Mouse (Mus musculus): ENCODE results near the gene Pde11a. TPM values are rescaled to one million over a fixed set of nuclear protein-coding genes. Genes with fewer than 3 reads are reported as not detected.

Gene Pde11a
- polyA plus RNA-seq, 1 experiment from 2014 or later: 0.54 TPM

DNA sequence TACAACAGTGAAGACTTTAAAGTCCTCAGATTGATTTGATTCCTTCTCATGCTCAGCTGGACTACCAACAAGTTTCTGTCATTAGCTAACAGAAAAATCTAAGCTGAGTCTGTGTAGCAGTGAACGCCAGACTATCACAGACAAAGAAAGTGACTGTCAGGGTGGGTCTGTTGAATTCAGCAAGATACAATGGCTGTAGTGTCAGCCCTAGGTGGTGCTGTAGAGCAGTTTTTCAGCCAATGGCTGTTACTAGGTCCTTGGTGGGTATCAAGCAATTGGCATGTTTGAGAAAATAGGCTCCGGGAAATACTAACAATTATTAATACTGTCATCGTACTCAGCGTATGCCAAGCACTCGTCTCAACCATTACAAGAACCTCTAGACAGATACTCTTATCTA is 274.5 kb downstream of the Pde11a start:
- no peak overlapping the region for H3K4me3 ChIP-seq (ENCODE audit: low read depth, low read length)
- H3K4me2 ChIP-seq (ENCODE audit: low read length): no peak overlapping the region
- H3K27me3 ChIP-seq (ENCODE audit: control insufficient read depth, insufficient read depth, low read depth, low read length): no peaks in the 10 kb centered on the region; the same call in 1 of the 2 replicates
- peaks cover 3% of the 10 kb centered on the region for H3K4me1 ChIP-seq (ENCODE audit: control insufficient read depth, insufficient read depth, low read length)
- H3K27ac ChIP-seq (ENCODE audit: low read length): no peak overlapping the region
- 73% methylated on average over 5 of the region's 5 CpGs for WGBS
- no peaks in the 10 kb centered on the region for H3K9me3 ChIP-seq (replicated peaks; ENCODE audit: control insufficient read depth, low read length, poor library complexity, severe bottlenecking)
- H3K9ac ChIP-seq (ENCODE audit: low read depth, low read length): no peak overlapping the region
- no peaks in the 10 kb centered on the region for H3K36me3 ChIP-seq (ENCODE audit: control insufficient read depth, insufficient read depth, low read length)
- ATAC-seq: no peak

DNA sequence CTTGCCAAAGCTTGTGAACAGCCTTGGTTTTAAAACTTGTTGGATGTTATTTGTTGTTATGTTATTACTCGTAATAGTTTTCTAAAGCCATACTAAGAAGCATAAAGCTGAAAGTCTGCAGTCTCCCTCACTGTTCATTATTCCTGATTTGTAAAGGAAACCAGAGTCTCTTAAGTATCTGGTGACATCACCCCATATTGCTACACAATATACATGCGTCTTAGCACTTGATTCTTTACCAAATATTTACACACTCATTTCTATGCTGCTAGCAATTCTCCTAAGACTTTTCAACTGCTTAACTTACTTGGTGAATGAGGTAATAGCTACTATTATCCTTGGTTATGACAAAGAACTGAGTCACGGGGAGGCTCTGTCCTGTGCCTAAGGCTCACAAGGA is 278.4 kb downstream of the Pde11a start:
- WGBS: 82% methylated on average over 3 of the region's 3 CpGs
- Histone ChIP-seq H3K27me3 (ENCODE audit: control insufficient read depth, insufficient read depth, low read depth, low read length) (no peaks in the 10 kb centered on the region; the same call in 1 of the 2 replicates), H3K27ac (ENCODE audit: low read length) (no peak overlapping the region), H3K4me1 (ENCODE audit: control insufficient read depth, insufficient read depth, low read length) (no peaks in the 10 kb centered on the region), H3K9me3 (replicated peaks; ENCODE audit: control insufficient read depth, low read length, poor library complexity, severe bottlenecking) (no peaks in the 10 kb centered on the region), H3K4me3 (ENCODE audit: low read depth, low read length) (no peak overlapping the region), H3K36me3 (ENCODE audit: control insufficient read depth, insufficient read depth, low read length) (no peaks in the 10 kb centered on the region), H3K9ac (ENCODE audit: low read depth, low read length) (no peak overlapping the region), H3K4me2 (ENCODE audit: low read length) (no peak overlapping the region)
- ATAC-seq: no peak

DNA sequence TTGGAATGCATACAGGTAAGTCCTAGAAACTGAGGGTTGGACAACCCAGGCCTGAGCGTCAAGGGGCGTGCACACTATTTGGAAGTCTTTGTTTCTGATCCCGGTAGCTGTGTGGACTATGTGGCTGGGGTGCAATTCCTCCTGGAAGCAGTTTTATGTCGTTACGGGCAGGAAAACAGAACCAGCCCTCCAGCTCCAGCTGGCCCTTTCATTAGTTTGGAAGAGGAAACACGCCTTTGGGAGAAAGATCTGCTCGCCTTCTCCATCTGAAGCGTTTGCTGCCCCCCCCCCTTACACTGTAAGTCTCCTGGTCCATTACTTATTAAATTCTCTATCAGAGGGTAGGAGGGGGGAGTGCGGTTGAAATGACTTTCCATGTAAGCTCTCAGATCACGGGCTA is 279.0 kb downstream of the Pde11a start:
- Histone ChIP-seq H3K9me3 (replicated peaks; ENCODE audit: control insufficient read depth, low read length, poor library complexity, severe bottlenecking) (no peaks in the 10 kb centered on the region), H3K4me3 (ENCODE audit: low read depth, low read length) (no peak overlapping the region), H3K27ac (ENCODE audit: low read length) (no peak overlapping the region), H3K4me1 (ENCODE audit: control insufficient read depth, insufficient read depth, low read length) (no peaks in the 10 kb centered on the region), H3K4me2 (ENCODE audit: low read length) (no peak overlapping the region), H3K9ac (ENCODE audit: low read depth, low read length) (no peak overlapping the region), H3K36me3 (ENCODE audit: control insufficient read depth, insufficient read depth, low read length) (no peaks in the 10 kb centered on the region), H3K27me3 (ENCODE audit: control insufficient read depth, insufficient read depth, low read depth, low read length) (no peaks in the 10 kb centered on the region; the same call in 1 of the 2 replicates)
- ATAC-seq: no peak
- 73% methylated on average over 10 of the region's 10 CpGs for WGBS

DNA sequence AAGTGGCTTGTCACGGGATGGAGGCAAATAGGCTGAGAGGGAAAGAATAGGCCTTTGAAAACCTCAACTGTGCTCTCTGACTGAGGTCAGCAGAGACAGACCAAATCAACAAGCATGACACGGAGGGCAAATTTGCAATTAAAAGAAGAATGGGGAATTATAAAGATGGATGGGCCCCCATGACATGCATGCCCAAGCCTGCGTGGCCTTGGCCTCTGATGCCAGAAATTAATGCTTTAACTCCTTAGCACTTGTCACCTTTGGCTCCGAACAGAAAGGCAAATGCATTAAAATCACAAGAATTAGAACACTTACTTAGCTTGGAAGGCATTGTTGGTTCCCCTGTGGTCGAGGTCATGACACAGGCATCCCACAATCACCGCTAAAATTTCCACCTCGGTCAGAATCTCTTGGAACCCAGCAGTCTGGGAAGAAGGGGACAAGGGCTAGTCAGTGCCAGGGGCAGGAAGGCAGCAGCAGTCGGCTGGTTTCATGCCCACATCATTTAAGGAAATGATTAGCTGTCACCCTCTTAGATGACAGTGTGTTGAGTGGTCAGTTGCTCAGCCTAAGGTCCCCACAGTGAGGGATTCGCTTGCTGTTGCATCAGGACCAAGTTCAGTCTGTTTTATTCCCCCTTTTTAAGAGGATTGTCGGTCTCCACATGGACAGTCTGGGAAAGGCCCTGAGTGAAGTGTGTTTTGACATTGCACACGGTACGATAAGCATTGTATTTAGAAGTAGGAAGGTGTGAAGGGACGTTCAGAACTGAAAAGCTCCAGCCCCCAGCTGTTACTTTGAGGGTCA is 279.7 kb downstream of the Pde11a start:
- Histone ChIP-seq H3K4me1 (ENCODE audit: control insufficient read depth, insufficient read depth, low read length) (no peaks in the 10 kb centered on the region), H3K9me3 (replicated peaks; ENCODE audit: control insufficient read depth, low read length, poor library complexity, severe bottlenecking) (no peaks in the 10 kb centered on the region), H3K27me3 (ENCODE audit: control insufficient read depth, insufficient read depth, low read depth, low read length) (no peaks in the 10 kb centered on the region; the same call in 1 of the 2 replicates), H3K4me3 (ENCODE audit: low read depth, low read length) (no peak overlapping the region), H3K36me3 (ENCODE audit: control insufficient read depth, insufficient read depth, low read length) (no peaks in the 10 kb centered on the region), H3K4me2 (ENCODE audit: low read length) (no peak overlapping the region), H3K27ac (ENCODE audit: low read length) (no peak overlapping the region), H3K9ac (ENCODE audit: low read depth, low read length) (no peak overlapping the region)
- 43% methylated on average over 13 of the region's 13 CpGs for WGBS
- no peak for ATAC-seq

DNA sequence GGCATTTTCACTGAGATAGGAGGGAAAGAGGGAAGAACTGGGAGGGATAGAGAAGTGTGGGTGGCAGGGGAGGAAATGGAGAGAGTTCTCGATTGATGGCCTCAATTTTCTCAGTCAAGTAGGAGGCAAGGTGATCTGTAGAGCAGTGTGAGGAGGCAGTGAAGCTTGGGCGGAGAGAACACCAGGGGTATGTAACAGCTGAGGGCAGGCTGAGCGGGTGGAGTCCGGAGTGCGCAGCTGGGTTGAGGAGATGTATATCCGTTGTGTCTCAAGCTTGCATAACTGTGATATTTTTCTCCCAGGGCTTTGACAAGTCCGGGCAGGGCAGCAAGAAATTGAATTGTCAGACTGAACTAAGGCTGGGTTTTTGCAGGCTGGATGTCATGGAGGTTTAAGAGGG is 281.0 kb downstream of the Pde11a start:
- no peaks in the 10 kb centered on the region for H3K36me3 ChIP-seq (ENCODE audit: control insufficient read depth, insufficient read depth, low read length)
- H3K27me3 ChIP-seq (ENCODE audit: control insufficient read depth, insufficient read depth, low read depth, low read length): no peaks in the 10 kb centered on the region; the same call in 1 of the 2 replicates
- no peaks in the 10 kb centered on the region for H3K4me1 ChIP-seq (ENCODE audit: control insufficient read depth, insufficient read depth, low read length)
- no peak overlapping the region for H3K4me3 ChIP-seq (ENCODE audit: low read depth, low read length)
- no peaks in the 10 kb centered on the region for H3K9me3 ChIP-seq (replicated peaks; ENCODE audit: control insufficient read depth, low read length, poor library complexity, severe bottlenecking)
- 93% methylated on average over 7 of the region's 7 CpGs for WGBS
- H3K27ac ChIP-seq (ENCODE audit: low read length): no peak overlapping the region
- no peak overlapping the region for H3K9ac ChIP-seq (ENCODE audit: low read depth, low read length)
- no peak overlapping the region for H3K4me2 ChIP-seq (ENCODE audit: low read length)
- no peak for ATAC-seq

DNA sequence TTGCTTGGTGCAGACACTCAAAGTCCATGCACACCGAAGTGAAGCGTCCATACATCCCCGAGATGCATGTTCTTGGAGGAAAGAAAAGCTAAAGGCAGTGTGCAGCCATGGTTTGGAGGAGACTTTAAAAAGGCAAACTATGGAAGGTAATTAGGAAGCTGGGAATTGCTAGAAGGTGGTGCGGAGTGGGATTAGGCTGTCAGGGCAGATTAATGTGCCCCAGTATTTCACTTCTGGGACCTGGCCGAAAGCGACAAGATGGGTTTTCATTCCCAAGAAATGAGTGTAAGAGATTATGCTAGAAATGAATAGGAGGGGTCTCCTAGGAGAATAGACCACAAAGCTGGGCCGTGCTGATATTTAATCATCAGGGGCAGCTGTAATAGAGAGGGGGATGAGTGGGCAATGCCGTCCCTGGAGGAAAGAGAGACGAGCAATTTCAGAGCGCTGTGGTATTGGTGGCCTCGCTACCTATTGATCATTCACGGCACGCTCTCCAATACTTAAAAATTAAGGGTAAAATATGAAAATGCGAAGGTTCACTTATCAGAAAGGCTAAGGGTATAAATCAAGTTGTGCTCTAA is 284.7 kb downstream of the Pde11a start:
- Histone ChIP-seq H3K4me1 (ENCODE audit: control insufficient read depth, insufficient read depth, low read length) (no peaks in the 10 kb centered on the region), H3K36me3 (ENCODE audit: control insufficient read depth, insufficient read depth, low read length) (no peaks in the 10 kb centered on the region), H3K27me3 (ENCODE audit: control insufficient read depth, insufficient read depth, low read depth, low read length) (no peaks in the 10 kb centered on the region), H3K9me3 (replicated peaks; ENCODE audit: control insufficient read depth, low read length, poor library complexity, severe bottlenecking) (no peaks in the 10 kb centered on the region), H3K4me3 (ENCODE audit: low read depth, low read length) (no peak overlapping the region), H3K27ac (ENCODE audit: low read length) (no peak overlapping the region), H3K4me2 (ENCODE audit: low read length) (no peak overlapping the region), H3K9ac (ENCODE audit: low read depth, low read length) (no peak overlapping the region)
- 55% methylated on average over 14 of the region's 14 CpGs for WGBS
- ATAC-seq: no peak

DNA sequence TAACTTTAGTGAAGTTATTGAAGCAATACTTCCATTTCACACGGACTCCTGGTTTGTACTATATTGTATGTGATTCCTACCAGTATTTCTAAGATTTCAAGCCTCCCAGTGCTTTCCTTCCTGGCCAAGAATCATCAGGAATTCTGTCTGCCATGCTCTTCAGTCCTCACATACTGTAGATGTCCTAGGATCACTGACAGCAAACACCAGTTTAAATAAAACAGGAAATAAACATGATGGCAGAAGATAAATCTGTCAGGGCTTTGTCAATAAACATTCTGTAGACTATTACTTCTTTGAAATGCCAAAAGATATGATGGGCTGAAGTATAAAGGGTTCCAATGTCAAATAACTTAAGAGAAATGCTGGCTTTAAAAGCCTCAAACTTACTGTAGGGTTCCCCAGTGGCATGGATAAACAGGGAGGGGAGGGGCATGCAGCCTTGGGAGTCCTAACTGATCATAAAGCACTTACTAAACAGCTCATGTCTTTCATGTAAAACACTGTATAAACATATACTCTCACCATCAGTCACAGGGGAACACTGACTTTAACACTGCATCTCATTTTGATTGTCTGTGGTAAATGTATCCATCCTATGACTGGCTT is 285.6 kb downstream of the Pde11a start:
- no peaks in the 10 kb centered on the region for H3K9me3 ChIP-seq (replicated peaks; ENCODE audit: control insufficient read depth, low read length, poor library complexity, severe bottlenecking)
- no peak overlapping the region for H3K4me2 ChIP-seq (ENCODE audit: low read length)
- no peak overlapping the region for H3K9ac ChIP-seq (ENCODE audit: low read depth, low read length)
- no peak for ATAC-seq
- no peaks in the 10 kb centered on the region for H3K27me3 ChIP-seq (ENCODE audit: control insufficient read depth, insufficient read depth, low read depth, low read length)
- WGBS: 83% methylated on average over 1 of the region's 1 CpGs
- no peak overlapping the region for H3K27ac ChIP-seq (ENCODE audit: low read length)
- H3K36me3 ChIP-seq (ENCODE audit: control insufficient read depth, insufficient read depth, low read length): no peaks in the 10 kb centered on the region
- no peaks in the 10 kb centered on the region for H3K4me1 ChIP-seq (ENCODE audit: control insufficient read depth, insufficient read depth, low read length)
- H3K4me3 ChIP-seq (ENCODE audit: low read depth, low read length): no peak overlapping the region

DNA sequence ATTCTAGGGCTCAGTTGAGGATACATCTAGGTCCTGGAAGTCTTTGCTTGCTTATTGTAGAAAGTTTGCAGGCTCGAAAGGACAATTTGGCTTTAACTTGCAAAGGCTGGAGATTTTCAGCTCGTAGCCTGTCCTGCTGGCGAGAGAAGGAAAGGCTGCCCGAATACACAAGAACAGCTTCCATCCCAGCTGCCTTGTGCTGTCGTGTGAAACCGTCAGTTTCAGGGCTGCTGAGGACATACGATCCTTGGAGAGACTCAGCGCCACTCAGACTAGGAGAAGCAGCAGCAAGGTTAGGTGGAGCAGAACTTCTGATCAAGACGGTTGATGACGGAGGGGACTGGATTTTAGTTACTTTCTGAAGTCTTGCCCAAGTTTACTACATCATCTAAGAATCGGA is 287.2 kb downstream of the Pde11a start:
- no peak overlapping the region for H3K27ac ChIP-seq (ENCODE audit: low read length)
- no peak overlapping the region for H3K4me3 ChIP-seq (ENCODE audit: low read depth, low read length)
- H3K4me2 ChIP-seq (ENCODE audit: low read length): no peak overlapping the region
- H3K27me3 ChIP-seq (ENCODE audit: control insufficient read depth, insufficient read depth, low read depth, low read length): no peaks in the 10 kb centered on the region
- WGBS: 86% methylated on average over 11 of the region's 11 CpGs
- H3K4me1 ChIP-seq (ENCODE audit: control insufficient read depth, insufficient read depth, low read length): no peaks in the 10 kb centered on the region
- H3K9ac ChIP-seq (ENCODE audit: low read depth, low read length): no peak overlapping the region
- H3K36me3 ChIP-seq (ENCODE audit: control insufficient read depth, insufficient read depth, low read length): no peaks in the 10 kb centered on the region
- ATAC-seq: no peak
- H3K9me3 ChIP-seq (replicated peaks; ENCODE audit: control insufficient read depth, low read length, poor library complexity, severe bottlenecking): no peaks in the 10 kb centered on the region

DNA sequence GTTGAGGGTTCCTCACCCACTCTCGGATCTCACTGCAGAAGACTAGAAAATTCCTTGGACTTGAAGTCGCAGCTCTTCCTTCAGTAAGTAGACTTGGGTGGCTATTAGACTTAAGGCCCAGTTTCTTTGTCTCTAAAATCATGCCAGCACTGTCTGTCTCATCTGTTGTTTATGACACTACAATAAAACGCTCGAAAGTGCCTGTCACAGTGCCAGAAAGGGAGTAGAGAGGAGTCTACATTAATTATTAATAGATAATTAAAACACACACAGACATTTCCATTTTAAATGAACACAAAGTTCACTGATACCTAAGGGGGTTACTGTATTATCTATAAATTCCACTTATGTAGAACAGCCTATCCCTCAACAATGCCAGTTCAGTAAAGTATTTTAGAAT is 287.7 kb downstream of the Pde11a start:
- Histone ChIP-seq H3K4me2 (ENCODE audit: low read length) (no peak overlapping the region), H3K27ac (ENCODE audit: low read length) (no peak overlapping the region), H3K4me1 (ENCODE audit: control insufficient read depth, insufficient read depth, low read length) (no peaks in the 10 kb centered on the region), H3K36me3 (ENCODE audit: control insufficient read depth, insufficient read depth, low read length) (no peaks in the 10 kb centered on the region), H3K4me3 (ENCODE audit: low read depth, low read length) (no peak overlapping the region), H3K9me3 (replicated peaks; ENCODE audit: control insufficient read depth, low read length, poor library complexity, severe bottlenecking) (no peaks in the 10 kb centered on the region), H3K9ac (ENCODE audit: low read depth, low read length) (no peak overlapping the region), H3K27me3 (ENCODE audit: control insufficient read depth, insufficient read depth, low read depth, low read length) (no peaks in the 10 kb centered on the region)
- ATAC-seq: no peak
- 83% methylated on average over 4 of the region's 4 CpGs for WGBS

Measured in midbrain, embryonic 16.5 days (tissue).